Mouse (Mus musculus): ENCODE results near the gene 9030612E09Rik. TPM values are rescaled to one million over a fixed set of nuclear protein-coding genes. Genes with fewer than 3 reads are reported as not detected.

The 9030612E09Rik gene
- polyA plus RNA-seq, 1 experiment = 0.28 TPM

DNA sequence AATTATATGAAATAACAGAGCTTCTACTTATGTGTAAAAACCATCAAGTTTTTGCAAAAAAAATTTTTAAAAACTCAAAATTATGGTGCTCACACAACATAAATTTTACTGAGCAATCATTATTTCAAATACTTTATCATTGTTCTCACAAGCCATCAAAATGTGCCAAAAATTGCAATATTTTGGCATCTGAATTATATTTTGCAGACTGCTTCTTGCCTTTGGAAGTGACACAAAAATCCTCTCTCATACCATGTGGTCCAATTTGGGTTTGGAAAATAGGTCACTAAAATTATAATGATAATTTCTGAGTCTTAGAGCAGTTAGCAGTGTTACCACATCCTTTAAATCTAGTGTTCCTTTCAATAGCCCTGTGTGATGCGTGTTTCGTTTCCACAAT, 10.1 kb upstream of the 9030612E09Rik start:
- H3K27ac ChIP-seq (ENCODE audit: insufficient read depth, low read length) = no peak overlapping the region

DNA sequence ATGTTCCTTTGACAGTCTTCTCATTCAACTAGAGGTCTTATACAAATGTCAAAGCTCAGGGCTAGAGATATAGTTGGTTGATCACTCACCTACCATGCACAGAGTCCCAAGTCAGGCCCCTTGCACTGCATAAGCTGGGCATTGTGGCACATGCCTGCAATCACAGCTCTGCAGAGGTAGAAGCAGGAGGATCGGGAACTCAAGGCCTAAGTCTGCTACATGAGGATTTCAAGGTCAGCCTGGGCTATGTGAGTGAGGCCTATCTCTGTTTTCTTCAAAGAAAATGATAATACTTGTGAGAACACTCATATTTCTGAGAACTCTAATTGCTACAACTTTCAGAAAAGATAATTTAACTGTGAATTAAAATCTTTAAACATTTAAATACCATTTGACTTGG, 8.4 kb upstream of the 9030612E09Rik start:
- Histone ChIP-seq H3K4me1 (ENCODE audit: control insufficient read depth, insufficient read depth, low read length) (no peaks in the 10 kb centered on the region; the same call in 1 of the 2 replicates), H3K27ac (ENCODE audit: insufficient read depth, low read length) (no peak overlapping the region), H3K4me3 (ENCODE audit: insufficient read depth, low read length) (no peak overlapping the region)
- no peak for TF ChIP-seq CTCF (IDR thresholded peaks at IDR 0.05; ENCODE audit: borderline replicate concordance, insufficient read depth, low read length)
- TF ChIP-seq POLR2A (IDR thresholded peaks at IDR 0.05; ENCODE audit: low read depth, low read length) = no peak

More for the DNA sequence above, 10.1 kb upstream of the 9030612E09Rik start:
- H3K4me3 ChIP-seq (ENCODE audit: insufficient read depth, low read length) = no peak overlapping the region
- H3K4me1 ChIP-seq (ENCODE audit: control insufficient read depth, insufficient read depth, low read length) = no peaks in the 10 kb centered on the region
- TF ChIP-seq POLR2A (IDR thresholded peaks at IDR 0.05; ENCODE audit: low read depth, low read length) (no peak), CTCF (IDR thresholded peaks at IDR 0.05; ENCODE audit: borderline replicate concordance, insufficient read depth, low read length) (no peak)

DNA sequence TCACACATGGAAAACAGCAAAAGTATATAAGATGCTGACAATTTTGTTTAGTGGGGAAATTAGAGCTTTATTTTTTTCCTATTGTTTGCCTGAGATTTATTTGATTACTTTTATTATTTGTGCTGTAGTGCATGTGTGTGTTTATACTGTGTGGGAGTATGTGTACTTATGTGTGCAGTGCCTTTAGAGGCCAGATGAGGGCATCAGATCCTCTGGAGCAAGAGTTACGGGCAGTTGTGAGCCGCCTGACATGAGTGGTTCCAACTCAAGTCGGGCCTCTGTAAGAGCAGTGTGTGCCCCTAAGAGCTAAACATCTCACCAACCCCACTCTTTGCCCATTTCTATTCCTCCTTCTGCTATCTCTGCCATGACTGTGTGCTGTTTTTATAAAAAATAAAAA, 7.7 kb upstream of the 9030612E09Rik start:
- Histone ChIP-seq H3K4me1 (ENCODE audit: control insufficient read depth, insufficient read depth, low read length) (no peaks in the 10 kb centered on the region; the same call in 1 of the 2 replicates), H3K27ac (ENCODE audit: insufficient read depth, low read length) (no peak overlapping the region), H3K4me3 (ENCODE audit: insufficient read depth, low read length) (no peak overlapping the region)
- no peak for TF ChIP-seq POLR2A (IDR thresholded peaks at IDR 0.05; ENCODE audit: low read depth, low read length)
- no peak for TF ChIP-seq CTCF (IDR thresholded peaks at IDR 0.05; ENCODE audit: borderline replicate concordance, insufficient read depth, low read length)

DNA sequence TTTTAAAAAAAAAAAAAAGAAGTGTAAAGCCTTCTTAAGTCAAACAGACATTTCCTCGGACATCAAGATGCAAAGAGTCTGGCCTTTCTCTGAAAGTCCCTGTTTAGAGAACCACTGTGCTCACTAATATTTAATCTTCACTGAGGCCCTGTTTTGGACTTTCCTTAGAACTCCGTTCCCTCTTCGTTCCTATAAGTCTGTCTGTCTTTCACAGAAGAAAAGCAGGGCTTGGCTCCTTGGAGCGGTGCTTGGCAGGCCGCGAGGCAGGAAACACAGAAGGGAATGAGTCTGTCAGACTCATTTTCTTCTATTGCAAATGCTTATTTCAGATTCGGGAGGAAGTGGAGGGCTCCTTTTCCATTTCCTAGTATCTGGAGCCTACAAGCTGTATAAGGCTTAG, 5.7 kb upstream of the 9030612E09Rik start:
- Histone ChIP-seq H3K4me1 (ENCODE audit: control insufficient read depth, insufficient read depth, low read length) (no peaks in the 10 kb centered on the region; the same call in 1 of the 2 replicates), H3K27ac (ENCODE audit: insufficient read depth, low read length) (no peak overlapping the region), H3K4me3 (ENCODE audit: insufficient read depth, low read length) (no peak overlapping the region)
- TF ChIP-seq POLR2A (IDR thresholded peaks at IDR 0.05; ENCODE audit: low read depth, low read length) (no peak), CTCF (IDR thresholded peaks at IDR 0.05; ENCODE audit: borderline replicate concordance, insufficient read depth, low read length) (no peak)

DNA sequence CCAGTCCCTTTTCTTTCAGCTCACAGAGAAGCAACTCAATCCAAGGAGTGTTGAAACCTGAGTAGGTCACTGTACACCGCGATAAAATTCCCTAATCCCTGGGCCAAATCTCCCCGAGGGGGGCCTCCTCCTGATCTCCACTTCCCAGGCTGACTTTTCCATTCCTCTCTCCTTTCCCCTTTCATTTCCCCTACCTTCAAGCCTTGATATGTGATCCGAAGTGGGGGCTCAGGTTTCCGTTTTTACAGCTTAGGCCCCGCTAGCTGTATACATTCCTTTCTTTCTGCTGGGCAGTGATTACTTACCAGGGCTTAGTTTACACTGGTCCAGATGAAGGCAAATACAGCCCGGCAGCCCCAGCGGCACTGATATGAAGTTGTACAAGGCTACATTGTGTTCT, 3.4 kb upstream of the 9030612E09Rik start:
- no peaks in the 10 kb centered on the region; the same call in 1 of the 2 replicates for H3K4me1 ChIP-seq (ENCODE audit: control insufficient read depth, insufficient read depth, low read length)
- H3K4me3 ChIP-seq (ENCODE audit: insufficient read depth, low read length) = no peak overlapping the region
- TF ChIP-seq CTCF (IDR thresholded peaks at IDR 0.05; ENCODE audit: borderline replicate concordance, insufficient read depth, low read length) (no peak), POLR2A (IDR thresholded peaks at IDR 0.05; ENCODE audit: low read depth, low read length) (no peak)
- H3K27ac ChIP-seq (ENCODE audit: insufficient read depth, low read length) = no peak overlapping the region

DNA sequence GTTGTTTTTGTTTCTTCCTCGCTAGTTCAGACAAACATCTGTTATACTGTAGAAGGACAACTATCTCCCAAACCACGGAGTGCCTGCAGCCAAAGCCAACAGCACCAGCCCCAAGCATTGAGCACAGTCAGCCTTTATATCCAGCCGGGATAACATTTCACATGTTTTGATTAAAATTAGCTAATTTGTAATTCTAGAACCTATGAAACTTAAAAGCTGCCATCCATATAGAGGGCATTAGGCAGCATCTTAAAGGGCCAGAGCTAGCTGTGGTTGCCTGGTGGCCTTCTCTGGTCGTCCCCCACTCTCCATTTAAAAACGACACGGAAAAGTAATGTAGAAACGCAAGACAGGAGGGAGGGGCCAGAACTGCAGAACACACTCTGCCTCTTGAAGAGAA, 2.4 kb upstream of the 9030612E09Rik start:
- Histone ChIP-seq H3K27ac (ENCODE audit: insufficient read depth, low read length) (no peak overlapping the region), H3K4me1 (ENCODE audit: control insufficient read depth, insufficient read depth, low read length) (no peaks in the 10 kb centered on the region; the same call in 1 of the 2 replicates), H3K4me3 (ENCODE audit: insufficient read depth, low read length) (no peak overlapping the region)
- TF ChIP-seq POLR2A (IDR thresholded peaks at IDR 0.05; ENCODE audit: low read depth, low read length) (no peak), CTCF (IDR thresholded peaks at IDR 0.05; ENCODE audit: borderline replicate concordance, insufficient read depth, low read length) (no peak)

DNA sequence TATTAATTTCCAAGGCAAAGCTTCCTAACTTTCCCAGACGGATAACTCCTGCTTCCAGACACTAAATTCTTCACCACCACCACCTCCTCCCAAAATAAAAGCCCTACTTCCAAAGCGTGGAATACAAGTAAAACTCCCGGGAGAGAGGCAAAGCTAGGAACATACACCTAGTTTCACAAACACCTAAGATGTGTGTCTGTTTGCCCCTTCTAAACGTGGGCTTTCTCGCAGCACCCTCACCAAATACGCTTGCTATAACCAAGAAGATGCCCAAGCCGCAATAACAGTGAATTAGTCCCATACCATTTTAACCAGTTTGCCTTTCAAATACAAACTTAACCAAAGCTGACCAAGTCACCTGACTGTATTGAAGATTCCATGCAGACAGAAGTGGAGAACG, 1.9 kb upstream of the 9030612E09Rik start:
- H3K4me3 ChIP-seq (ENCODE audit: insufficient read depth, low read length) = peak overlapping the region; percentile 69
- H3K27ac ChIP-seq (ENCODE audit: insufficient read depth, low read length) = no peak overlapping the region
- TF ChIP-seq CTCF (IDR thresholded peaks at IDR 0.05; ENCODE audit: borderline replicate concordance, insufficient read depth, low read length) = no peak
- no peak for TF ChIP-seq POLR2A (IDR thresholded peaks at IDR 0.05; ENCODE audit: low read depth, low read length)
- no peaks in the 10 kb centered on the region; the same call in 1 of the 2 replicates for H3K4me1 ChIP-seq (ENCODE audit: control insufficient read depth, insufficient read depth, low read length)

DNA sequence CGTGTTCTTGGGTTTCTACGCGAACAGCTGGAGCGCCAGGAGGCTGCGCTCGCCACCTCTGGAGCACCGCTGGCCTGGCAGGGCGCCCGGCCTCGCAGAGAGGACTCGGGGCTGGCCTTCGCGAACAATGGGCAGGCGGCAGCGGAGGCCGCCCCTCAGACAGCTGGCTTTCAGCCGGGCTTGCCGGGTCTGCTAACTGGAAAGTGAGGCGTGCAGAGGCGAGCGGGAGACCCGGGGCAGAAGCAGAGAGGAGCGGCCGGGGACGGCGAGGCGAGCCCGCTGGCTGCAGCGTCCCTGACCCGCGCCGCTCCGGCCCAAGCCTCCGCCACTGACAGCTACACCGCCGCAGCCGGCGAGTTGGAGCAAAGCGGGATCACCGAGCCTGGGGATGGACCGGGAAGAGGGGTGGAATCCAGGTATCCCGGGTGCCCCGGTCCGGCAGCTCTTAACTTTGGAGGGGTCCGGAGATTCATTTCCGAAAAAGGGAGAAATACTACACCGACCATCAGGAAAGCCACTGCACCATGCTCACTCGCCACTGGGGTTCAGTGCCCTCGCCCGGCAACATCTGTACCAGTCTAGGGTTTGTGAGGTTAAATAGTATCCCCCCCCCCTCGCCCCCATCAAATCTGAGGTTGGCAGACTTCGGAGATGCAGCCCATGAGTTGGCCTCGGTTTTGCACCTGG, 1.2 kb upstream of the 9030612E09Rik start:
- TF ChIP-seq POLR2A (IDR thresholded peaks at IDR 0.05; ENCODE audit: low read depth, low read length) (no peak), CTCF (IDR thresholded peaks at IDR 0.05; ENCODE audit: borderline replicate concordance, insufficient read depth, low read length) (no peak)
- Histone ChIP-seq H3K4me1 (ENCODE audit: control insufficient read depth, insufficient read depth, low read length) (no peaks in the 10 kb centered on the region; the same call in 1 of the 2 replicates), H3K27ac (ENCODE audit: insufficient read depth, low read length) (no peak overlapping the region), H3K4me3 (ENCODE audit: insufficient read depth, low read length) (peak overlapping the region; percentile 69)

DNA sequence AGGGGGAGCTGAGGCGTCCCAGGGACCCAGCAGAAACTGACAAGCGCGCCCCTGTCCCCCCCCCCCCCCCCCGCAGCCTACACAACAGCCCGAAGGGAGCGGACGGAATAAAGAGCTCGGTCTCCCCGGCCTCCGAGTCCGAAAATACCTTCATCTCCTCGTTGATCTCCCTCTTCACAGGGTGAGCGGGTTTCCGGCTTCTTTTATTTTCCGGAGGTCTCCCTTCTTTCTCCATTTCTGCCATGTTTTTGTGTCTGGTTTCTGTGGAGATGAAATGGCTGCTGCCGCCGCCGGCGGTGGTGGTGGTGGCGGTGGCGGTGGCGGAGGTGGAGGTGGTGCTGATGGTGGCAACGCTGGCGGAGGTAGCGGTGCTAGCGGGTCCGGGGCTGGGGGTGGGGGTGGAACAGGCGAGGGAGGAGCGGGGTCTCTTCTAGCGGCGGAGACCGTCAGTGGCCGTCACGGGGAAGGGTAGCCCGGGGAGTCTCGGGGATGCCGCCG, 627 bp upstream of the 9030612E09Rik start:
- no peaks in the 10 kb centered on the region; the same call in 1 of the 2 replicates for H3K4me1 ChIP-seq (ENCODE audit: control insufficient read depth, insufficient read depth, low read length)
- no peak overlapping the region for H3K27ac ChIP-seq (ENCODE audit: insufficient read depth, low read length)
- TF ChIP-seq POLR2A (IDR thresholded peaks at IDR 0.05; ENCODE audit: low read depth, low read length) (no peak), CTCF (IDR thresholded peaks at IDR 0.05; ENCODE audit: borderline replicate concordance, insufficient read depth, low read length) (no peak)
- peak overlapping the region; percentile 69 for H3K4me3 ChIP-seq (ENCODE audit: insufficient read depth, low read length)

DNA sequence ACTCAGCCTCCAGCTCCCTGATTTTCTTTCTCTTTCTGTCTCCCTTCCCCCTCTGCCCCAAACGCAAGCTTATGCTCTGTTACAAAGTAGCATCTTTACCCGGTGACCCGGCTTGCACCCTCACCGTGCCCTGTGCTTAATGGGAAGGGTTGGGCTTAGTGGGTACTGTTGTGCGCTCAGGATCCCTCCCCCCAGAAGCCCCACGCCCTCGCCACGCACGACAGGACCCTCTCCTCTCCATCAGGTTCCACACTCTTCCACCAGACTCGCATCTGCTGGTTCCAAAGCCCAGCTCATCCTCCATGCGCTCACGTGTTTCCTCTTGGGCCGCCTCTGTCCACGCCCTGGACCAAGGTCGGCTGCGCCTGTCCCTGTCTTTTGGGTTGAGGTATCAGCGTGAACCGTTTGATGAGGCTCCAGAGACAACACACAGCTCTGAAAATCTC, 675 bp downstream of the 9030612E09Rik start:
- H3K4me3 ChIP-seq (ENCODE audit: insufficient read depth, low read length) = peak overlapping the region; percentile 69
- no peak overlapping the region for H3K27ac ChIP-seq (ENCODE audit: insufficient read depth, low read length)
- no peaks in the 10 kb centered on the region; the same call in 1 of the 2 replicates for H3K4me1 ChIP-seq (ENCODE audit: control insufficient read depth, insufficient read depth, low read length)
- TF ChIP-seq CTCF (IDR thresholded peaks at IDR 0.05; ENCODE audit: borderline replicate concordance, insufficient read depth, low read length) = no peak
- TF ChIP-seq POLR2A (IDR thresholded peaks at IDR 0.05; ENCODE audit: low read depth, low read length) = no peak

Data from embryonic fibroblast, embryonic 13.5 days (primary cell).